Mouse (Mus musculus): Measurements from ENCODE around the gene Lgals12. TPM values are rescaled to one million over a fixed set of nuclear protein-coding genes. Genes with fewer than 3 reads are reported as not detected.
A peak's percentile ranks its signal among the peaks of the same experiment; 100 is the strongest.

Lgals12 gene
- total RNA-seq, 1 experiment, result 0.45 TPM

GRCm38 (mm10) chr19:7611942-7612757, 5.2 kb upstream of the Lgals12 start, which contains the start of gene Hrasls5:
Gene Hrasls5 (plus strand): TSS chr19:7612541.
- H3K4me1 ChIP-seq (ENCODE audit: control insufficient read depth in 2 of 2, insufficient read depth in 2 of 2, low read length in 2 of 2, poor library complexity in 1 of 2), result peaks cover 0 to 2% of the 10 kb centered on the region in 2 experiments; a peak in 1 of 4 replicates
- DNase-seq (ENCODE audit: low read depth, low spot score), result no peak
- peak within 1 kb of the TSS; percentile 36 to 70 for H3K4me3 ChIP-seq (ENCODE audit: insufficient read depth in 1 of 2, low read depth in 1 of 2, low read length in 2 of 2, poor library complexity in 1 of 2, severe bottlenecking in 1 of 2)
- no peaks in the 10 kb centered on the region for H3K9me3 ChIP-seq (ENCODE audit: control insufficient read depth, insufficient read depth, low read depth, low read length)
- H3K27ac ChIP-seq (ENCODE audit: insufficient read depth, low read depth, low read length, poor library complexity, severe bottlenecking), result no peak within 1 kb of the TSS
- no peaks in the 10 kb centered on the region for H3K36me3 ChIP-seq (ENCODE audit: control insufficient read depth, insufficient read depth, low read length, poor library complexity, severe bottlenecking)
- in situ Hi-C loops (cut with MboI; ENCODE audit: low sequenced_read_pairs in 2 of 2, unreplicated experiment in 2 of 2), result no loop called here
- TF ChIP-seq ZNF384 (IDR thresholded peaks at IDR 0.05; ENCODE audit: low read depth, low read length), result no peak
- TF ChIP-seq MAFK (IDR thresholded peaks at IDR 0.05; ENCODE audit: insufficient read depth, low read depth, low read length), result no peak
- no peak for TF ChIP-seq ZC3H11A (IDR thresholded peaks at IDR 0.05; ENCODE audit: borderline replicate concordance, low read depth, low read length)
- no peak for TF ChIP-seq HCFC1 (IDR thresholded peaks at IDR 0.05; ENCODE audit: borderline replicate concordance, insufficient read depth, low read length)
- H3K9ac ChIP-seq (ENCODE audit: insufficient read depth, low read depth, low read length, poor library complexity, severe bottlenecking), result peak within 1 kb of the TSS; percentile 50

GRCm38 (mm10) chr19:7607690-7608201, 753 bp upstream of the Lgals12 start:
- no peak for TF ChIP-seq ZNF384 (IDR thresholded peaks at IDR 0.05; ENCODE audit: low read depth, low read length)
- no peak overlapping the region for H3K27ac ChIP-seq (ENCODE audit: insufficient read depth, low read depth, low read length, poor library complexity, severe bottlenecking)
- H3K4me3 ChIP-seq (ENCODE audit: insufficient read depth in 1 of 2, low read depth in 1 of 2, low read length in 2 of 2, poor library complexity in 1 of 2, severe bottlenecking in 1 of 2), result no peak overlapping the region
- no peak overlapping the region for H3K9ac ChIP-seq (ENCODE audit: insufficient read depth, low read depth, low read length, poor library complexity, severe bottlenecking)
- H3K4me1 ChIP-seq (ENCODE audit: control insufficient read depth in 2 of 2, insufficient read depth in 2 of 2, low read length in 2 of 2, poor library complexity in 1 of 2), result peaks cover 0 to 10% of the 10 kb centered on the region in 2 experiments; a peak in 2 of 4 replicates
- in situ Hi-C loops (cut with MboI; ENCODE audit: low sequenced_read_pairs in 2 of 2, unreplicated experiment in 2 of 2), result loop anchor here in 1 of 2 experiments (10.0 kb wide), 1 partner anchor 73 kb away; no protein-coding TSS in a partner anchor
- no peaks in the 10 kb centered on the region for H3K36me3 ChIP-seq (ENCODE audit: control insufficient read depth, insufficient read depth, low read length, poor library complexity, severe bottlenecking)
- DNase-seq (ENCODE audit: low read depth, low spot score), result no peak
- no peaks in the 10 kb centered on the region for H3K9me3 ChIP-seq (ENCODE audit: control insufficient read depth, insufficient read depth, low read depth, low read length)

GRCm38 (mm10) chr19:7605930-7606783, 836 bp downstream of the Lgals12 start:
- DNase-seq (ENCODE audit: low read depth, low spot score), result no peak
- in situ Hi-C loops (cut with MboI; ENCODE audit: low sequenced_read_pairs in 2 of 2, unreplicated experiment in 2 of 2), result loop anchor here in 1 of 2 experiments (10.0 kb wide), 1 partner anchor 71 kb away; no protein-coding TSS in a partner anchor
- Histone ChIP-seq H3K9me3 (ENCODE audit: control insufficient read depth, insufficient read depth, low read depth, low read length) (no peaks in the 10 kb centered on the region), H3K9ac (ENCODE audit: insufficient read depth, low read depth, low read length, poor library complexity, severe bottlenecking) (no peak overlapping the region), H3K4me3 (ENCODE audit: insufficient read depth in 1 of 2, low read depth in 1 of 2, low read length in 2 of 2, poor library complexity in 1 of 2, severe bottlenecking in 1 of 2) (peak overlapping the region; percentile 21 to 56; a peak in 3 of 4 replicates), H3K27ac (ENCODE audit: insufficient read depth, low read depth, low read length, poor library complexity, severe bottlenecking) (no peak overlapping the region), H3K4me1 (ENCODE audit: control insufficient read depth in 2 of 2, insufficient read depth in 2 of 2, low read length in 2 of 2, poor library complexity in 1 of 2) (peaks cover 0 to 10% of the 10 kb centered on the region in 2 experiments; a peak in 2 of 4 replicates), H3K36me3 (ENCODE audit: control insufficient read depth, insufficient read depth, low read length, poor library complexity, severe bottlenecking) (no peaks in the 10 kb centered on the region)
- TF ChIP-seq ZNF384 (IDR thresholded peaks at IDR 0.05; ENCODE audit: low read depth, low read length) (no peak), MAFK (IDR thresholded peaks at IDR 0.05; ENCODE audit: insufficient read depth, low read depth, low read length) (peak; percentile 48; the same call in 1 of the 2 replicates)

- no peak for DNase-seq (ENCODE audit: low read depth, low spot score)
- Histone ChIP-seq H3K4me1 (ENCODE audit: control insufficient read depth in 2 of 2, insufficient read depth in 2 of 2, low read length in 2 of 2, poor library complexity in 1 of 2) (peaks cover 0 to 10% of the 10 kb centered on the region in 2 experiments; a peak in 2 of 4 replicates), H3K4me3 (ENCODE audit: insufficient read depth in 1 of 2, low read depth in 1 of 2, low read length in 2 of 2, poor library complexity in 1 of 2, severe bottlenecking in 1 of 2) (no peak overlapping the region), H3K27ac (ENCODE audit: insufficient read depth, low read depth, low read length, poor library complexity, severe bottlenecking) (no peak overlapping the region), H3K36me3 (ENCODE audit: control insufficient read depth, insufficient read depth, low read length, poor library complexity, severe bottlenecking) (no peaks in the 10 kb centered on the region), H3K9ac (ENCODE audit: insufficient read depth, low read depth, low read length, poor library complexity, severe bottlenecking) (no peak overlapping the region), H3K9me3 (ENCODE audit: control insufficient read depth, insufficient read depth, low read depth, low read length) (no peaks in the 10 kb centered on the region)
- in situ Hi-C loops (cut with MboI; ENCODE audit: low sequenced_read_pairs in 2 of 2, unreplicated experiment in 2 of 2), result loop anchor here in 1 of 2 experiments (10.0 kb wide), 1 partner anchor 70 kb away; no protein-coding TSS in a partner anchor
- TF ChIP-seq ZC3H11A (IDR thresholded peaks at IDR 0.05; ENCODE audit: borderline replicate concordance, low read depth, low read length), result no peak
- no peak for TF ChIP-seq HCFC1 (IDR thresholded peaks at IDR 0.05; ENCODE audit: borderline replicate concordance, insufficient read depth, low read length)
- no peak for TF ChIP-seq CHD2 (IDR thresholded peaks at IDR 0.05; ENCODE audit: low read depth, low read length)
- TF ChIP-seq MAFK (IDR thresholded peaks at IDR 0.05; ENCODE audit: insufficient read depth, low read depth, low read length), result no peak
- TF ChIP-seq ZNF384 (IDR thresholded peaks at IDR 0.05; ENCODE audit: low read depth, low read length), result no peak
These were observed 2.0 kb downstream of the Lgals12 start for GRCm38 (mm10) chr19:7605013-7605412.
